Mouse (Mus musculus): Measurements from ENCODE around the gene Syt7. TPM values are rescaled to one million over a fixed set of nuclear protein-coding genes. Genes with fewer than 3 reads are reported as not detected.

Gene Syt7
- 2.1 TPM in 2 replicates for polyA plus RNA-seq (2015; fragmentation: Nextera tagmentation; extraction: Ambion mirVana)

- H3K27ac ChIP-seq = no peak within 1 kb of the TSS
- peak; percentile 89 for ATAC-seq (ENCODE audit: borderline replicate concordance, extremely low read depth, low FRiP score, low TSS enrichment)
- peaks cover 34% of the 10 kb centered on the region for H3K27me3 ChIP-seq
- H3K9ac ChIP-seq = peak within 1 kb of the TSS; percentile 54
- under 1% methylated on average over 71 of the region's 78 CpGs for WGBS
- peak within 1 kb of the TSS; percentile 54 for H3K4me3 ChIP-seq
- no peaks in the 10 kb centered on the region for H3K9me3 ChIP-seq
- peak within 1 kb of the TSS; percentile 85 for H3K4me2 ChIP-seq
- H3K4me1 ChIP-seq = peaks cover 12% of the 10 kb centered on the region
- no peaks in the 10 kb centered on the region for H3K36me3 ChIP-seq
These were observed at the start of gene Syt7 for GRCm38 (mm10) chr19:10388615-10389313. Gene Syt7 (plus strand): TSS chr19:10389090.

DNA sequence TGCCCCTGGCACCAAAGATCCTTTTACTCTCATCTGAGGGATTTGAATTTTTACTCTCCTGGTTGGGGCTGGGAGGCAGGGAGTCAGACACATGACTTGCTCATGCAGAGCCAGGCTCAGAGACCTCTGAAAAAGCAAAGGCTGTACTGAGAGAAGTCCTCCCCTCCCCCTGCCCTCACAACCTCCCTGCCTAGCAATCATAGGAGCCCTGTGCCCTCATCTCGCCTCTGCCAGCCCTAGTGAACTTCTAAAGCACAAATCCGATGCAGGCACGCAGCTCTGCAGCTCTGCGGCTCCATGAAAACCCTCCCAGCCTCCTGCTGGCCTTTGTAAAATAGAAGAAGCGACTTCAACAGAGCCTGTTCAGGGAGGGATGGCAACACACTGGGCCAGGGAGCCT is 49.6 kb upstream of the Syt7 start:
- Histone ChIP-seq H3K4me1 (peaks cover 10% of the 10 kb centered on the region), H3K4me2 (no peak overlapping the region), H3K9ac (no peak overlapping the region), H3K36me3 (no peaks in the 10 kb centered on the region), H3K9me3 (no peaks in the 10 kb centered on the region), H3K27ac (no peak overlapping the region), H3K27me3 (peaks cover 17% of the 10 kb centered on the region; the same call in 1 of the 2 replicates), H3K4me3 (no peak overlapping the region)
- WGBS = 32% methylated on average over 5 of the region's 5 CpGs
- ATAC-seq (ENCODE audit: borderline replicate concordance, extremely low read depth, low FRiP score, low TSS enrichment) = no peak

- 29% methylated on average over 5 of the region's 5 CpGs for WGBS
These were observed 48.2 kb upstream of the Syt7 start for GRCm38 (mm10) chr19:10340661-10341060.

GRCm38 (mm10) chr19:10341152-10341551 is 47.7 kb upstream of the Syt7 start:
- Histone ChIP-seq H3K27ac (no peak overlapping the region), H3K36me3 (no peaks in the 10 kb centered on the region), H3K4me1 (peaks cover 10% of the 10 kb centered on the region), H3K4me2 (no peak overlapping the region), H3K9ac (no peak overlapping the region), H3K4me3 (no peak overlapping the region), H3K27me3 (peaks cover 17% of the 10 kb centered on the region; the same call in 1 of the 2 replicates), H3K9me3 (no peaks in the 10 kb centered on the region)
- no peak for ATAC-seq (ENCODE audit: borderline replicate concordance, extremely low read depth, low FRiP score, low TSS enrichment)
- 18% methylated on average over 11 of the region's 11 CpGs for WGBS

More at GRCm38 (mm10) chr19:10340661-10341060, 48.2 kb upstream of the Syt7 start:
- ATAC-seq (ENCODE audit: borderline replicate concordance, extremely low read depth, low FRiP score, low TSS enrichment) = no peak
- Histone ChIP-seq H3K27me3 (peaks cover 17% of the 10 kb centered on the region; the same call in 1 of the 2 replicates), H3K4me2 (no peak overlapping the region), H3K36me3 (no peaks in the 10 kb centered on the region), H3K9me3 (no peaks in the 10 kb centered on the region), H3K9ac (no peak overlapping the region), H3K27ac (no peak overlapping the region), H3K4me1 (peaks cover 10% of the 10 kb centered on the region), H3K4me3 (no peak overlapping the region)

GRCm38 (mm10) chr19:10341817-10342439 is 47.0 kb upstream of the Syt7 start:
- Histone ChIP-seq H3K4me3 (no peak overlapping the region), H3K27ac (no peak overlapping the region)

DNA sequence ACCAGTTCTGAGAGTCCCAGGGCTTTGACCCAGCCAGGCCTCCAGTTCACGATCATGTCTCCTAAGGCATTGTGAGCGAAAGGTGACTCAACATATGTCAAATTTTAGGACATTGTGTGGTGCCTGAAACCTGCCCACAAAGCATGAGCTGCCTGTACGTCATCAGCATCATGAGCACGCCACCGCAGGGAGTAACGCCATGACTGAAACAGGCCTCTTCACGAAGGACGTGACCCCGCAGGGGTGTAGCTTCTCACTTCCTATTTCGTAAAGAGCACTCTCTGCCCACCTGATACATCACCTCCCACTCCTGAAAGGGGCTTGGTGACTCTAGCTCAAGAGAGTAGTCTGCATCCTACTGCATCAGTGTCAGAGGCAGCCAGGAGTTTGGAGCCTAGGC is 45.0 kb upstream of the Syt7 start:
- H3K4me1 ChIP-seq = peaks cover 10% of the 10 kb centered on the region
- H3K9me3 ChIP-seq = no peaks in the 10 kb centered on the region
- no peak for ATAC-seq (ENCODE audit: borderline replicate concordance, extremely low read depth, low FRiP score, low TSS enrichment)
- no peak overlapping the region for H3K9ac ChIP-seq
- H3K4me3 ChIP-seq = no peak overlapping the region
- no peak overlapping the region for H3K4me2 ChIP-seq
- H3K36me3 ChIP-seq = no peaks in the 10 kb centered on the region
- H3K27ac ChIP-seq = no peak overlapping the region
- 67% methylated on average over 10 of the region's 10 CpGs for WGBS
- peaks cover 17% of the 10 kb centered on the region; the same call in 1 of the 2 replicates for H3K27me3 ChIP-seq

More at GRCm38 (mm10) chr19:10341817-10342439, 47.0 kb upstream of the Syt7 start:
- peak; percentile 33; the same call in 1 of the 2 replicates for ATAC-seq (ENCODE audit: borderline replicate concordance, extremely low read depth, low FRiP score, low TSS enrichment)
- peaks cover 10% of the 10 kb centered on the region for H3K4me1 ChIP-seq
- no peak overlapping the region for H3K9ac ChIP-seq
- H3K9me3 ChIP-seq = no peaks in the 10 kb centered on the region
- no peaks in the 10 kb centered on the region for H3K36me3 ChIP-seq
- H3K27me3 ChIP-seq = peaks cover 17% of the 10 kb centered on the region; the same call in 1 of the 2 replicates
- H3K4me2 ChIP-seq = no peak overlapping the region
- 28% methylated on average over 12 of the region's 12 CpGs for WGBS

GRCm38 (mm10) chr19:10345696-10346095 is 43.2 kb upstream of the Syt7 start:
- no peak overlapping the region for H3K27ac ChIP-seq
- no peak overlapping the region for H3K4me2 ChIP-seq
- peaks cover 4% of the 10 kb centered on the region; the same call in 1 of the 2 replicates for H3K27me3 ChIP-seq
- no peak overlapping the region for H3K4me3 ChIP-seq
- WGBS = 37% methylated on average over 12 of the region's 12 CpGs
- no peak overlapping the region for H3K9ac ChIP-seq
- H3K36me3 ChIP-seq = no peaks in the 10 kb centered on the region
- peaks cover 10% of the 10 kb centered on the region for H3K4me1 ChIP-seq
- no peaks in the 10 kb centered on the region for H3K9me3 ChIP-seq
- no peak for ATAC-seq (ENCODE audit: borderline replicate concordance, extremely low read depth, low FRiP score, low TSS enrichment)

GRCm38 (mm10) chr19:10347628-10348273 is 41.1 kb upstream of the Syt7 start:
- H3K27me3 ChIP-seq = no peaks in the 10 kb centered on the region
- no peaks in the 10 kb centered on the region for H3K36me3 ChIP-seq
- no peak for ATAC-seq (ENCODE audit: borderline replicate concordance, extremely low read depth, low FRiP score, low TSS enrichment)
- H3K9me3 ChIP-seq = no peaks in the 10 kb centered on the region
- H3K4me1 ChIP-seq = no peaks in the 10 kb centered on the region
- no peak overlapping the region for H3K27ac ChIP-seq
- no peak overlapping the region for H3K4me2 ChIP-seq
- H3K9ac ChIP-seq = no peak overlapping the region
- WGBS = 60% methylated on average over 5 of the region's 5 CpGs
- no peak overlapping the region for H3K4me3 ChIP-seq

DNA sequence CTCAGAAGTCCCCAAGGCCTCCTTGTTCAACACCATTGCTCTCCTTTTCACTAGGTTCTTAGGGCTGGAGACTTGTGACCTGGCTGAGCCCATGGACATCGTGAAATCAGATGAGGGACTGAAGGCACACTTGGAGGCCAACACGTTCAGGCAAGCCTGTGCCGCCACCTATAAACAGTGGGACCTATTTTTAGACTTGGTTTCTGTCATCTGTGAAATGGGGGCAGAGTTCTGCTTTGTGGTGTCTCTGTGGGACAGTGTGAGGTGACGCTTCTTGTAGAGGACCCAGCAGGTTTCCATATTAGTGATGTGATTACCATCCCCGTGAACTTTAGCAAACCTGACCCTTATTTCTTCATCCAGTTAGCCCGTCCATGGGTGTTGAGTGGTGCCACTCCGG is 36.7 kb upstream of the Syt7 start:
- Histone ChIP-seq H3K9me3 (no peaks in the 10 kb centered on the region), H3K4me2 (no peak overlapping the region), H3K4me1 (no peaks in the 10 kb centered on the region), H3K27me3 (no peaks in the 10 kb centered on the region), H3K27ac (no peak overlapping the region), H3K4me3 (no peak overlapping the region), H3K36me3 (no peaks in the 10 kb centered on the region), H3K9ac (no peak overlapping the region)
- 76% methylated on average over 7 of the region's 7 CpGs for WGBS
- ATAC-seq (ENCODE audit: borderline replicate concordance, extremely low read depth, low FRiP score, low TSS enrichment) = no peak

DNA sequence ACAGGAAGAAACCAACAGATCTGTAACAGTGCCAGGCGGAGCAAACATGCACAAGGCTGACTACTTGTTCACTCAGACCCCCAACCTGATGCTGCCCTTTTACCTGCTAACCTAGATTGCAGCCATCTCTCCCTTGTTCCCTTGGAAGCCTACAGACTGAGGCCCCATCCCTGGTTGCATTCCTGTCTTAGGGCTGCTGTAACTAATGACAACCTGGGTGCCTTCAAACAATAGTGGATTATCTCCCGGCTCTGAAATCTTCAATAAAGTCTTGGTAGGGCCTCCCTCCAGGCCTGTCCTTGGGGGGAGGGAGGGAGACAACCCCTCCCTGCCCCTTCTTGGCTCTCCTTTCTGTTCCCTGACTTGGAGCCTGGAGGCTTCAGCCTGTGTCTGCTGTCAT is 34.1 kb upstream of the Syt7 start:
- Histone ChIP-seq H3K36me3 (no peaks in the 10 kb centered on the region), H3K27ac (no peak overlapping the region), H3K9me3 (no peaks in the 10 kb centered on the region), H3K9ac (no peak overlapping the region), H3K4me1 (no peaks in the 10 kb centered on the region), H3K4me3 (no peak overlapping the region), H3K27me3 (no peaks in the 10 kb centered on the region), H3K4me2 (no peak overlapping the region)
- ATAC-seq (ENCODE audit: borderline replicate concordance, extremely low read depth, low FRiP score, low TSS enrichment) = no peak
- WGBS = 65% methylated on average over 2 of the region's 2 CpGs

- no peak overlapping the region for H3K9ac ChIP-seq
- no peak for ATAC-seq (ENCODE audit: borderline replicate concordance, extremely low read depth, low FRiP score, low TSS enrichment)
- H3K4me3 ChIP-seq = no peak overlapping the region
- H3K36me3 ChIP-seq = no peaks in the 10 kb centered on the region
- no peaks in the 10 kb centered on the region for H3K4me1 ChIP-seq
- H3K4me2 ChIP-seq = no peak overlapping the region
- H3K9me3 ChIP-seq = no peaks in the 10 kb centered on the region
- WGBS = 12% methylated on average over 12 of the region's 12 CpGs
- no peaks in the 10 kb centered on the region for H3K27me3 ChIP-seq
- H3K27ac ChIP-seq = no peak overlapping the region
These were observed 31.9 kb upstream of the Syt7 start for GRCm38 (mm10) chr19:10356845-10357503.

Measured in lung, embryonic 15.5 days (tissue).